Mouse (Mus musculus): ENCODE data around the gene Gm20894. TPM values are rescaled to one million over a fixed set of nuclear protein-coding genes. Genes with fewer than 3 reads are reported as not detected.
"Not testable (repeated sequence)": the region's sequence is repeated elsewhere in the genome, so short reads cannot be mapped to it uniquely, and the experiment has no call there.

The Gm20894 gene
- not detected in 2 replicates for polyA plus RNA-seq (2016; fragmentation: Nextera tagmentation; extraction: Ambion mirVana)

- H3K4me1 ChIP-seq; H3K9ac ChIP-seq; ATAC-seq; H3K27ac ChIP-seq; H3K9me3 ChIP-seq (replicated peaks); H3K4me3 ChIP-seq; H3K27me3 ChIP-seq (replicated peaks); H3K4me2 ChIP-seq; H3K36me3 ChIP-seq: not testable (repeated sequence)
- WGBS (ENCODE audit: insufficient replicate concordance): no CpG with 5 or more reads among the region's 5 CpGs
Observed at GRCm38 (mm10) chrY:28271412-28271811, at the start of gene Gm20894. TSS of gene Gm20894 (minus strand) at chrY:28271512.

Data from liver, embryonic 12.5 days (tissue).